Mouse (Mus musculus): ENCODE measurements around the gene 1700021F07Rik.

DNA sequence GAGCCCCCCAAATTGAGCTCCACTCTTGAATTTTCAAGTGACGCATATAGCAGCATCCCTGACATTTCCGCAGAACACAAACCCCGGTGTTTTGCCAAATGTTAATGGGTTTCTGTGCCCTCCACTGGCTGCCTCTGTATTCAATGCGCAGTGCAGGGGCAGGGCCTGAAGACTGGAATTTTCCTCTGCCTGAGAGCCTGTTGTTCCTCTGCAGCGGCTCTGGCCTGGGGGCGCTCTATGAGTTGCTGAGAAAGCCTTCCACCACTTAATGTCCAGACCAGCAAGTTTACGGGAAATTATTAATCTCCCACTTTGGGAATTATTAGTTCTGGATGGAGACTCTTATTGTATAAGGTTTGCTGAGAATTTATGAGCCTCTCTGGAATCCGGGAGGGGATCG, 41.8 kb downstream of the 1700021F07Rik start:
- 0 out of 2 replicates have a peak, but pooled peaks have one; percentile 7 for TF ChIP-seq CTCF (IDR thresholded peaks at IDR 0.05; ENCODE audit: low read depth)
- TF ChIP-seq EP300 (IDR thresholded peaks at IDR 0.05; ENCODE audit: low read depth), result no peak
